Comparison of ENCODE assay signal across 10 mouse cellular contexts in genomic region chr7:45304869-45305268, GRCm38 (mm10). TPM values are rescaled to one million over a fixed set of nuclear protein-coding genes. Genes with fewer than 3 reads are reported as not detected.
DNase-seq lines count a peak whose midpoint lies in the region; ATAC-seq and TF ChIP-seq lines count a peak whose summit lies in the region.
"Had no signal": no experiment of that assay in that cellular context is flagged by ENCODE, and none has a peak within 500 bp of the region (broad histone marks: within the 10 kb centered on the region; RNA-seq: fewer than 3 reads in every experiment).

No protein-coding gene starts in this region.

- H3K4me3 ChIP-seq in heart, embryonic 12.5 days: no peak overlapping the region
- peak overlapping the region; percentile 30 to 48 for H3K4me3 ChIP-seq in MEL (ENCODE audit: control insufficient read depth in 1 of 2, insufficient read depth in 1 of 2, low read depth in 2 of 2, low read length in 2 of 2)
- H3K4me3 ChIP-seq in hindbrain, embryonic 11.5 days (ENCODE audit: low read depth, low read length): peak overlapping the region; percentile 22; the same call in 1 of the 2 replicates
- peak overlapping the region; percentile 23 for H3K4me3 ChIP-seq in midbrain, embryonic 13.5 days (replicated peaks)

- TF ChIP-seq CTCF in MEL (IDR thresholded peaks at IDR 0.05 in 2 of 3, conservative IDR thresholded peaks at IDR 0.05 in 1 of 3; ENCODE audit: control insufficient read depth in 1 of 3, insufficient read depth in 1 of 3, low read depth in 2 of 3, low read length in 3 of 3, poor library complexity in 1 of 3, severe bottlenecking in 1 of 3): no peak

- ATAC-seq in heart, embryonic 12.5 days (ENCODE audit: insufficient number of reproducible peaks, low FRiP score): no peak
- peak; percentile 4; the same call in 1 of the 2 replicates for ATAC-seq in hindbrain, embryonic 11.5 days (ENCODE audit: low FRiP score)
- no peak for ATAC-seq in midbrain, embryonic 13.5 days
- ATAC-seq in activated CD4-positive, CD25-positive, alpha-beta regulatory T cell, adult 4 months: no peak

- H3K4me2 ChIP-seq in heart, embryonic 12.5 days: peak overlapping the region; percentile 20; the same call in 1 of the 2 replicates
- peak overlapping the region; percentile 40 for H3K4me2 ChIP-seq in hindbrain, embryonic 11.5 days (replicated peaks; ENCODE audit: low read depth, low read length)
- H3K4me2 ChIP-seq in midbrain, embryonic 13.5 days (replicated peaks): peak overlapping the region; percentile 47

- H3K4me1 ChIP-seq in heart, embryonic 12.5 days (replicated peaks): no peaks in the 10 kb centered on the region
- peaks cover 0 to 7% of the 10 kb centered on the region in 2 experiments; a peak in 2 of 4 replicates for H3K4me1 ChIP-seq in MEL (ENCODE audit: control insufficient read depth in 1 of 2, insufficient read depth in 2 of 2, low read length in 2 of 2)
- no peaks in the 10 kb centered on the region for H3K4me1 ChIP-seq in hindbrain, embryonic 11.5 days (replicated peaks; ENCODE audit: control insufficient read depth, insufficient read depth, low read length)
- H3K4me1 ChIP-seq in midbrain, embryonic 13.5 days (replicated peaks): peaks cover 32% of the 10 kb centered on the region

- no peak for TF ChIP-seq RAD21 in MEL (IDR thresholded peaks at IDR 0.05; ENCODE audit: low read depth, low read length)

- no peak for TF ChIP-seq EP300 in MEL (IDR thresholded peaks at IDR 0.05; ENCODE audit: low read depth in 1 of 2, low read length in 2 of 2)

- no peak overlapping the region for H3K27ac ChIP-seq in heart, embryonic 12.5 days (ENCODE audit: poor library complexity, severe bottlenecking)
- H3K27ac ChIP-seq in MEL (ENCODE audit: control insufficient read depth, low read depth, low read length): no peak overlapping the region
- no peak overlapping the region for H3K27ac ChIP-seq in hindbrain, embryonic 11.5 days (ENCODE audit: low read depth, low read length)
- H3K27ac ChIP-seq in midbrain, embryonic 13.5 days: no peak overlapping the region
- H3K27ac ChIP-seq: macrophage had no signal

- H3K79me2 ChIP-seq in MEL (ENCODE audit: control insufficient read depth, insufficient read depth, low read length, poor library complexity): no peaks in the 10 kb centered on the region

- H3K9me3 ChIP-seq in heart, embryonic 12.5 days (replicated peaks): no peaks in the 10 kb centered on the region
- no peaks in the 10 kb centered on the region for H3K9me3 ChIP-seq in MEL (replicated peaks; ENCODE audit: insufficient read depth, low read length)
- no peaks in the 10 kb centered on the region for H3K9me3 ChIP-seq in hindbrain, embryonic 11.5 days (ENCODE audit: control insufficient read depth, low read length)
- H3K9me3 ChIP-seq in midbrain, embryonic 13.5 days: no peaks in the 10 kb centered on the region

- peaks cover 28% of the 10 kb centered on the region for H3K36me3 ChIP-seq in heart, embryonic 12.5 days
- H3K36me3 ChIP-seq in MEL (ENCODE audit: control insufficient read depth in 1 of 2, insufficient read depth in 2 of 2, low read length in 2 of 2): peaks cover 0 to 3% of the 10 kb centered on the region in 2 experiments; a peak in 1 of 4 replicates
- no peaks in the 10 kb centered on the region for H3K36me3 ChIP-seq in hindbrain, embryonic 11.5 days (ENCODE audit: control insufficient read depth, insufficient read depth, low read length)
- 0 out of 2 replicates have a peak, but pooled peaks cover 6% of the 10 kb centered on the region for H3K36me3 ChIP-seq in midbrain, embryonic 13.5 days

- no peak overlapping the region for H3K9ac ChIP-seq in heart, embryonic 12.5 days
- peak overlapping the region; percentile 54 for H3K9ac ChIP-seq in MEL (ENCODE audit: control insufficient read depth, low read depth, low read length, poor library complexity, severe bottlenecking)
- 0 out of 2 replicates have a peak overlapping the region, but pooled peaks have one; percentile 5 for H3K9ac ChIP-seq in hindbrain, embryonic 11.5 days (ENCODE audit: low read depth, low read length)
- H3K9ac ChIP-seq in midbrain, embryonic 13.5 days (replicated peaks): peak overlapping the region; percentile 41; the same call in 1 of the 2 replicates

- WGBS in heart, embryonic 12.5 days: 27% methylated on average over 13 of the region's 13 CpGs
- 16% methylated on average over 10 of the region's 13 CpGs for WGBS in hindbrain, embryonic 11.5 days
- 13% methylated on average over 11 of the region's 13 CpGs for WGBS in midbrain, embryonic 13.5 days

- no peaks in the 10 kb centered on the region for H3K27me3 ChIP-seq in heart, embryonic 12.5 days (replicated peaks)
- H3K27me3 ChIP-seq in MEL (ENCODE audit: control insufficient read depth in 1 of 2, insufficient read depth in 2 of 2, low read length in 2 of 2): no peaks in the 10 kb centered on the region
- H3K27me3 ChIP-seq in hindbrain, embryonic 11.5 days (ENCODE audit: control insufficient read depth, insufficient read depth, low read length): no peaks in the 10 kb centered on the region
- H3K27me3 ChIP-seq in midbrain, embryonic 13.5 days: peaks cover 3% of the 10 kb centered on the region; the same call in 1 of the 2 replicates

- no peak for DNase-seq in heart, adult 8-10 months (ENCODE audit: low spot score)
- DNase-seq in MEL (ENCODE audit: low read depth, low spot score): peak; percentile 61
- DNase-seq in hindbrain, embryonic 11.5 days (ENCODE audit: low spot score): peak; percentile 6
- no peak for DNase-seq in gastrocnemius, postnatal 25 days
- no peak for DNase-seq in urinary bladder, adult 18-20 months (ENCODE audit: low spot score in 2 of 2)

- TF ChIP-seq POLR2A in MEL (IDR thresholded peaks at IDR 0.05; ENCODE audit: control insufficient read depth in 1 of 2, insufficient read depth in 1 of 2, low read depth in 1 of 2, low read length in 2 of 2, poor library complexity in 1 of 2): no peak

TF ChIP-seq in MEL, 35 proteins besides CTCF, POLR2A, EP300 and RAD21:
- TF ChIP-seq NELFE (IDR thresholded peaks at IDR 0.05; ENCODE audit: low read depth, low read length) (0 out of 2 replicates have a peak, but pooled peaks have one; percentile 25), SMC3 (IDR thresholded peaks at IDR 0.05; ENCODE audit: low read depth, low read length) (no peak), MXI1 (IDR thresholded peaks at IDR 0.05; ENCODE audit: low read depth, low read length) (0 out of 2 replicates have a peak, but pooled peaks have one; percentile 2), CHD2 (IDR thresholded peaks at IDR 0.05; ENCODE audit: low read length) (no peak)

RNA-seq across cellular contexts. Expression of gene Slc6a21, which starts 27.6 kb away (rescaled TPM):
- not detected in 2 replicates for polyA plus RNA-seq in heart, embryonic 12.5 days (2016; fragmentation: Nextera tagmentation; extraction: Ambion mirVana)
- total RNA-seq in heart, adult 8-10 months (2022): not detected
- not detected in 2 replicates for total RNA-seq in MEL (2012; rRNA removed)
- polyA plus RNA-seq in MEL (2012; ENCODE audit: insufficient read depth in 1 of 2, insufficient read length in 2 of 2, low read depth in 1 of 2, low replicate concordance in 2 of 2, missing spikeins in 1 of 2): not detected
- not detected in 2 replicates for polyA plus RNA-seq in hindbrain, embryonic 11.5 days (2014; fragmentation: Nextera tagmentation; extraction: Ambion mirVana)
- not detected in 2 replicates for polyA plus RNA-seq in midbrain, embryonic 13.5 days (2015; fragmentation: Nextera tagmentation; extraction: Ambion mirVana)
- not detected for total RNA-seq in gastrocnemius, postnatal 25 days (2021)
- polyA plus RNA-seq in activated CD4-positive, CD25-positive, alpha-beta regulatory T cell, adult 4 months (2017; shearing (Covaris generic)): not detected
- polyA plus RNA-seq: heart, postnatal 0 days; macrophage had no signal

RNA-seq across cellular contexts. Expression of gene Trpm4, which starts 28.7 kb away (rescaled TPM):
- 15.2 and 15.4 TPM in 2 replicates for polyA plus RNA-seq in heart, embryonic 12.5 days (2016; fragmentation: Nextera tagmentation; extraction: Ambion mirVana)
- total RNA-seq in heart, adult 8-10 months (2022): 10 to 100 TPM; 23.8 to 36.3 (median 25.4) TPM
- total RNA-seq in MEL (2012; rRNA removed): 4.5 and 4.8 TPM in 2 replicates
- 1 to 10 TPM in 1 of 2 experiments, not detected in 1; 6.9 TPM for polyA plus RNA-seq in MEL (2012; ENCODE audit: insufficient read depth in 1 of 2, insufficient read length in 2 of 2, low read depth in 1 of 2, low replicate concordance in 2 of 2, missing spikeins in 1 of 2)
- 5.2 and 6.9 TPM in 2 replicates for polyA plus RNA-seq in hindbrain, embryonic 11.5 days (2014; fragmentation: Nextera tagmentation; extraction: Ambion mirVana)
- polyA plus RNA-seq in midbrain, embryonic 13.5 days (2015; fragmentation: Nextera tagmentation; extraction: Ambion mirVana): 7.3 and 10.8 TPM in 2 replicates
- total RNA-seq in gastrocnemius, postnatal 25 days (2021): 10 to 100 TPM; 17.0 to 18.3 TPM
- 10 to 100 TPM; 21.7 to 27.8 TPM for polyA plus RNA-seq in activated CD4-positive, CD25-positive, alpha-beta regulatory T cell, adult 4 months (2017; shearing (Covaris generic))

RNA-seq across cellular contexts. Expression of gene Hrc, which starts 30.2 kb away (rescaled TPM):
- 25.5 and 26.9 TPM in 2 replicates for polyA plus RNA-seq in heart, embryonic 12.5 days (2016; fragmentation: Nextera tagmentation; extraction: Ambion mirVana)
- total RNA-seq in heart, adult 8-10 months (2022): 1,000 to 10,000 TPM; 1,032 to 1,216 (median 1,081) TPM
- not detected in 2 replicates for total RNA-seq in MEL (2012; rRNA removed)
- under 1 TPM in 1 of 2 experiments, not detected in 1; 0.22 TPM for polyA plus RNA-seq in MEL (2012; ENCODE audit: insufficient read depth in 1 of 2, insufficient read length in 2 of 2, low read depth in 1 of 2, low replicate concordance in 2 of 2, missing spikeins in 1 of 2)
- 0.68 and 0.77 TPM in 2 replicates for polyA plus RNA-seq in hindbrain, embryonic 11.5 days (2014; fragmentation: Nextera tagmentation; extraction: Ambion mirVana)
- 0.10 and 0.26 TPM in 2 replicates for polyA plus RNA-seq in midbrain, embryonic 13.5 days (2015; fragmentation: Nextera tagmentation; extraction: Ambion mirVana)
- total RNA-seq in gastrocnemius, postnatal 25 days (2021): 100 to 1,000 TPM; 812 to 910 TPM
- not detected for polyA plus RNA-seq in activated CD4-positive, CD25-positive, alpha-beta regulatory T cell, adult 4 months (2017; shearing (Covaris generic))
- polyA plus RNA-seq: macrophage had no signal

Comparison
In these comparisons a context has a peak if more than half of its experiments do, and no peak if none do; other contexts are left out.
1. DNase-seq: peak in MEL (single experiment) and hindbrain, embryonic 11.5 days (single experiment); none in heart, adult 8-10 months (single experiment), gastrocnemius, postnatal 25 days (single experiment) and urinary bladder, adult 18-20 months (0 of 2).
2. RNA of gene Hrc, which starts 30.2 kb away (polyA plus RNA-seq): 25.5 to 26.9 TPM in heart, embryonic 12.5 days; 0.68 to 0.77 TPM in hindbrain, embryonic 11.5 days, 0.10 to 0.26 TPM in midbrain, embryonic 13.5 days, 0.22 TPM in MEL and not detected in activated CD4-positive, CD25-positive, alpha-beta regulatory T cell, adult 4 months; every median in the first group is over 10 times any median in the second.
3. Peak in every context shown above with its lines, with median percentiles within 50 percentile points of each other: H3K4me2 ChIP-seq.